Mouse (Mus musculus) gastrocnemius, adult 8-10 months (tissue): ENCODE results near the gene Yars. TPM values are rescaled to one million over a fixed set of nuclear protein-coding genes. Genes with fewer than 3 reads are reported as not detected.

ENCODE experiments used
- DNase-seq, 2 experiments: peaks; one replicate each; pipeline ENCODE4 v3.0.0; 2022; ENCODE audit warnings: low spot score in 2 of 2
- total RNA-seq, 4 experiments: library from RNA; stranded (reverse); gene quantifications; 2 replicates each; pipeline ENCODE4 v1.2.4; 2022

Gene Yars
- total RNA-seq, 4 experiments from 2014 or later, result 31.2 to 44.4 (median 35.3) TPM

DNA sequence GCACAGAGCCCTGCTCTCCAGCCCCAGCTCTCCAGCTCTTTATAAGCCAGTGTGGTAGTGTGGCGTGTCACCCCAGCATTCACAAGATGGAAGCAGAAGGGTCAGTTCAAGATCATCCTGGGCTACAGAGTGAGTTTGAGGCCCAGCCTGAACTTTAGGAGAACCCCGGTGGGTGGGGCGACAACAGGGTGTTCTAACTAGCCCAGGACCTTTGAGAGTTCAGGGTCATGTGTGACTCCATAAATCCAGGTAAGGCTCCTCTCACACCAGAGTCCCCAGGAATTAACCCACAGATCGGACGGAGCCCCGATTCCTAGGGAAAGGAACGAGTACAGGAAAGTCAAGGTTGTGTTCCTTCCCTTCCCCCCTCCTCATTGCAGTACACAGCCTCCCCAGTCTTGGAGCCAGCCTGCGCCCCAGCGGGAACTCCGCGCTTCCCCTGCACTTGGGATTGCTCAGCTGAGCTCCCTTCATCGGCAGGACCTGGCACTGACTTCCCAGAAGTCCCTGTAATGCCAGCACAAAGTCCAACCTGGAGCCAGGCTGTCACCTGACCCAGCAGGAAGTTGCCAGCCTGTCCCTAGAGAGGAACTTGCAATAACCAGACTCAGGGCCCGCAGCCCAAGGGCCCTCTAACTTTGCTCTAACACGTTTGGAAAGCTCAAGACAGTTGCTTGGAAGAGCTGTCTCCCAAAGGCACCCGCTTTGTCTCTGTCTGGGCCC, 61.4 kb downstream of the Yars start:
- no peak for DNase-seq

DNA sequence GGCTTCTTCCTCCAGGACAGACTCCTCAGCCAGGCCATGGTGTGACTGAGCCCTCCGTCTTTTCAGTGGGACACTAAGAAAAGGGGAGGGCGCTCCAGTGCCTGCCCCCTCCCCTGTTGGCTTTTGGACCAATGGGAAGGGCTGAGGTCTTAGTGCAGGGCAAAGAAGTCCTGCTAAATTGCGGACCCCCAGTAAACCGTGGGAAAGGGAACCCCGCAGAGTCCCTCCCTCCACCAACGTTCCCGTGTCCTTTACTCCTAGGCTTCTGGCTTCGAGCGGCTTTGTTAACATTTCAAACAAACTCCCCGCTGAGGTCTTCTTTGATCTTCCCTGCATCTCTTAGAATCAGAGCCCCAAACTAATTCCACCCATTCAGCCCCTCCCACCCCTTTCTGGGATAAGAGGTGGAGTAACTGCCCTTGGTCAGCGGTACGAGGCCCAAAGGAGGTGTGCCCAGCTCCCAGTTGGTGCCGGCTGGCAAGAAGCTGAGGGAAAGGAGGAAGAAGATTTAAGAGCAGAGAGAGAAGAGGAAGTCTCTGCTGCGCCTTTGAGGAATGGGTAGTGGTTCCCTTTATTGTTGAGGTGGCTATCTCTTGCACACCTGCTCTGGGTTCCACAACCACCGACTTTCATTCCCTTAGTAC, 62.0 kb downstream of the Yars start:
- no peak for DNase-seq

DNA sequence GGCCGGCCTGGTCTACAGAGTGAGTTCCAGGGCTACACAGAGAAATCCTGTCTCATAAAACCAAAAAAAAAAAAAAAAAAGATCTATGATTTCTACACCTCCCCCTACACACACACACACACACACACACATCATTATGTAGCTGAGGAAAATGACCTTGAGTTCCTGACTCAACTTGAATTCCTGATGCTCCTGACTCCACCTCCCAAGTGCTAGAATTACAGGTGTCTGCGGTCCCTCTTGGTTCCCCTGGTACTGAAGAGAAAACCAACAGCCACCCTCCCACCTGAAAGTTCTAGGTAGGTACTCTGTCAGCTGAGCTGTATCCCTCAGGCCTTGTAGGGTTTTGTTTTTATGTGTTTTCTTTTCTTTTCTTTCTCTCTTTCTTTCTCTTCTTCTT, 62.9 kb downstream of the Yars start:
- no peak for DNase-seq

DNA sequence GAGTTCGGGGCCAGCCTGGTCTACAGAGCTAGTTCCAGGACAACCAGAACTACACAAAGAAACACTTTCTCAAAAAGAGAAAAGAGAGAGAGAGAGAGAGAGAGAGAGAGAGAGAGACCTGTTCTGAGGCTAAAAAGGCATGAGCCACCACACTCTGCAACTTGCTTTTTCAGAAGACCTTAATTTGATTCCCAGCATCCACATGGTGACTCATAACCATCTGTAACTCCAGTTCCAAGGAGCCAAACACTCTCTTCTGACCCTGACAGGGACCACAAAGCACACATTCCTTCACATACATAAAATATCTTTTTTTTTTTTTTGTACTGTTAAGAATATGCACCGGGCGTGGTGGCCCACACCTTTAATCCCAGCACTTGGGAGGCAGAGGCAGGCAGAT, 65.0 kb downstream of the Yars start:
- no peak for DNase-seq

DNA sequence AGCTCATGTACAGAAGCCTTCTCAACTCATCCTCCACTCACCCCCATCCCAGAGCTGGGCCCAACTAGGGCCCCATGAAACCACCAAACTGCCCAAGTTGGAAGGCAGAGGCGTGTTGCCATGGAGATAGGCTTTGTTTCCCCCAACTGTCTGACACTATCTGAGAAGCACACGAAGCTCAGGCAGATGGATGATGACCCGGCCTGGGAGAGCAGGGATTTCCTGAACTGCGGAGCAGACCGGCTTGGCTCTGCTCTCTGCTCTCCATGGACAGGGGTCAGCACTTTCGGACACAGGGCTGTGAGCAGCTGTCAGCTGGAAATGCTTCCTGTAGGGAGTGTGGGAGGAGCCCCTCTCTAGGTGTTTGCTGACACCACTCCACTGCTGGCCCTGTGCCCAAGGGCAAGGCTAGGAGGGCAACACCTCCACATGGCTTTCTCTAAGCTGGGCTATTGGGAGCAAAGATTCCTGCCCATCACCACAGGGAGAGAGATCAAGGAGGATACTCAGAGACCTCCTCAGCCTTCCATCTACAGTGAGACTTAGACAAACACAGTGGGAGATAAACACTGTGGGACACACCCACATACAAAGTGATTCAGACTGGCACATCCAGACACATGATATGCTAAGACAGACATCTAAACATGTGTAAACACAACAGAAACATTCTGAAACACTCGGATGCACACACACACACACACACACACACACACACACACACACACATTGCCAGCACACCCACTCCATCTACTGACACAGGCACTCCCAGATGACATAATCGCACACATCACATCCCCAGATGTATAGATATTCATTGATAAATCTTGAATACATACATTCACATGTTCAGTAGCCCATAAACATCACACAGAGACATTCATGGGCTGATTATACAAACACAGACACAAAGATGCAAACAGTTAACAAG, 67.2 kb downstream of the Yars start:
- no peak for DNase-seq

DNA sequence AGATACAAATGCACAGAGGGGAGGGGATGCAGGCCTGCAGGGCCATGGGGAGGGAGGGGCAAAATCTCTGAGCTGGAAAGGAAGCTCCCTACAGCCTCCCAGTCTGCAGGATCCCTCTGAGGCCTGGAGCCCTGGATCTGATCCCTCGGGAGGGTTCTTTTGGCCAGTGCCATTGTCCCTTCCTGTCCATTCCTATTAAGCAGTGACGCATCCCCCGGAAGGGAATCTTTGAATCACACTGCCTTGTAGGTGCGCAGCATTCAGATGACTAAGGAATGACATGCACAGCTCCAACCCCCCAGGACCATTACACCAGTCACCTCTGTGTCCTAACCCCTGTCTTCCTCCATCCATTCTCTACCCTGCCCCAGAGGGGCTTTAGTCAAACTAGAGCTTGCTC, 69.5 kb downstream of the Yars start:
- DNase-seq, result no peak

DNA sequence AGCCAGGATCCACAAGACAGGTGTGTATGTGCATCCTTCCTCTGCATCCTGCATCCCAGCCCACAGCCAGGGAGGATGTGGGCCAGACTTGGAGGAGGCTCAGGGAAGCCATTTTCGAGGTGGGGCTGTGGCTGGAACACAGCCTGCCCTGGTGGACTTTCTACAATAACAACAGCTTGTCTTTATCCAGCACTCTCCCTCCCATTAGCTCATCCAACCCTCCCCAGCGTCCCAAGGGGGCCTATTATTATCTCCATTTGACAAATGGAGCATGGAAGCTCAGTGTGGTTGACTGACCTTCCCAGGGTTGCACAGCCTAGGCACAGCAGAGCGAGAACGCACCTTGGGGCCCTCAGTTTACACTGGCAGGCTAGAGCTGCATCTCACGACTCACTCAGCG, 71.1 kb downstream of the Yars start:
- no peak for DNase-seq

DNA sequence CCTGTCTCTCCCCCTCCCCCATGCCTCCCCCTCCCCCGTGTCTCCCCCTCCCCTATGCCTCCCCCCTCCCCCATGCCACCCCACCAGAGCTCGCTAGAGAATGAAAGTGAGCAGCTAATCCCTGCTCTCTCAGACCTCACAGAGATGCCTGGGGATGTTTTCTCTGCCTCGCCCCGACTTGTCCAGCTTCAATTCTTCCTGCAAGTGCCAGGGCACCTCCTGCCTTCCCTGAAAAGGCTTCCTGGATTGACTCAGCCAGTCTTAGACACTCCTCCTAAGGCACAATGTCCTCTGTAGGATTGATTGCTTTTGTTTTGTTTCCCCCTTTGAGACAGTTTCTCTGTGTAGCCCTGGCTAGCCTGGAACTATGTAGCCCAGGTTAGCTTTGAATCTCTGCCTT, 71.6 kb downstream of the Yars start, which contains the start of gene C77080:
TSS of gene C77080 (minus strand) at position 209 of the 400 bp plus-strand sequence.
- no peak for DNase-seq

DNA sequence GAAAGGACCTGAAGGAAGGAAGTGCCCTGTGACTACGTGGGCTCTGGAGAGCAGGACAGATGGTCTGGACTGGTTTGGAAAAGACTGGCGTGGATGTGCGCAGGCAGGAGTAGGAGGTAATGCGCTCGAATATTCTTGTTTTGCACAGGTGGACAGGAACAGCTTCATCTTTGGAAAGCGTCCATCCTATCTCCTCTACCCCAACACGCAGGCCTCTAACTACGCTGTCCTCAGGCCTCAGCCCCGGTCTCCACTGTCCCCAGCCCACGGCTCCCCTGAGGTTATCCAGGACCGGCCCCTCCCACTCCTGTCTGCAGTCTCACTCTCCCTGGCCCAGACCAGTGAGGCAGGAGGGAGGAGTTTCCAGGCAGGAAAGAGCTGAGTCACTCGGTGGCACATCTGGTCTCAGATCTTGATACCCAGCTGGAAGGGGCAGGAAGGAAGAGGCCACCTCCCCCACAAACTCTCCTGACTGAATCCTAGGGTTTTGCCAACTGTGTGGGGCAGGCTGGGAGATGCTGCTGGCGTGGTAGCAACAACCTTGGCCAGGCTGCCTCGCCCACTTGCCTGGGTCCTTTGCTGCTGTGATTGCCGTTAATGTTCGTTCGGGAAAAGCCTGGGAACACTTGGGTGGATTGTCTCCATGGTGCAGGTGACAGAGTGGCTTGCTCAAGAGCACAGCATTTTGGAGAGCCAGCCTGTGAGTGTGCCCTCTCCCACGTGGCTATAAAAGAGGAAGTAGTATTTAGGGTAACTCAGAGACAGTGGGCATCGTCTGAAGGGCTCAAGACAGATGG, 73.9 kb downstream of the Yars start:
- DNase-seq, result peak in 1 of 2 experiments; percentile 24

DNA sequence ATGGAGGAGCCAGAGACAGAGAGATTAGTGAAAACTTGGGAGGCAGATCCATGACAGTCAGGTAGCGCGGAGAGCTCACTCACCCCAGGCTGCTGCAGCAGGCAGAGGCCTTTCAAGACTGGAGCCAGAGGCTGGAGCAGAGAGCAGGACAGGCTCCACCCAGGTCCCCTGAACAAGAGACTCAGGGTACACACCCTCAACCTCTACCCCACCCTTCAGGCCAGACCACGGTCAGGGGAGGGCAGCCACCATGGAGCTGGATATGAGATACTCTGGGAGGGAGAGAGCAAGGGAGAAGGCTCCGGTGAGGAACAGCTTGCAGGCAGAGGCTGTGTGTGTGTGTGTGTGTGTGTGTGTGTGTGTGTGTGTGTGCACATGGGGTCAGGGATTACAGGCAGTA, 76.6 kb downstream of the Yars start:
- DNase-seq, result no peak

DNA sequence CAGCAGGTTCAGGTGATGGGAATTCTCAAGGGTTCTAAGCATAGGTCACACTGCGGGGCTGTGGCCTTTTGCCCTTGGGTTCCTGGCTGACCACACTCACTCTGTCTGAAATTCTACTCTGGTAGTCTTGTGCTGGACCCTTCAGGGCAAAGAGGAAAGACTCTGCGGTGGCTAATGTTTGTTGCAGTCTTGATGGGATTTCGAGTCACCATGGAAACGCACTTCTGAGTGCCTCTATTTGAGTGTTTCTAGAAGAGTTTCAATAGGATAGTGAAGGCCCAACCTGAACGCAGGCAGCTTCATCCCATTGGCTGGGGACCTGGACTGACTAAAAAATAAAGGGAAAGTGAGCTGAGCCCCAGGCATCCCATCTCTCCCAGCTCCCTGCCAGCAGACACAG, 77.3 kb downstream of the Yars start:
- DNase-seq, result no peak

DNA sequence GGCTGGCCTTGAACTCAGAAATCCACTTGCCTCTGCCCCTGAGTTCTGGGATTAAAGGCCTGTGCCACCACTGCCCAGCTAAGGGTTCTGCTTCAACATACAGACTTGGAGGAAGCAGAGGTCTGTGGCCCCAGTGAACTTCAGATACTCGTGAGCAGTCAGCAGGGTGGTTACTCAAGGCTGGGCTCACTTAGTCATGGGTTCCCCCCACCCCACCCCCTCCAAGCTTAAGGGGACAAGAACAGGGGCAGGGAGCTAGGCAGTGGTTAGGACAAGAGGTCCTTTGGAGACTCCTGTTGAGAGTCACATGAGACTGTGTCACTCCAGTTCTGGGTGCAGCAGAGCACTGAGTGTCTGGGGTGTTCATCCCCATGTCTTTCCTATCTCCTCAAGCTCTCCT, 79.1 kb downstream of the Yars start:
- DNase-seq, result no peak

Other genes with a start within 250 kb of the Yars start
- gene Azin2, start 227.3 kb upstream of the Yars start, total RNA-seq, result 1 to 10 TPM; 2.1 to 3.8 (median 2.7) TPM
- gene Ak2, start 197.8 kb upstream of the Yars start, total RNA-seq, result 10 to 100 TPM; 24.9 to 28.2 (median 26.3) TPM
- 10 to 100 TPM; 23.6 to 27.2 (median 25.0) TPM for gene Rnf19b, start 131.5 kb upstream of the Yars start, total RNA-seq
- not detected for gene Tmem54, start 84.2 kb upstream of the Yars start, total RNA-seq
- not detected for gene Hpca, start 67.7 kb upstream of the Yars start, total RNA-seq
- 10 to 100 TPM; 48.3 to 65.7 (median 58.5) TPM for gene Fndc5, start 52.8 kb upstream of the Yars start, total RNA-seq
- 1 to 10 TPM; 3.8 to 4.6 (median 4.4) TPM for gene S100pbp, start within 50 bp of the Yars start, total RNA-seq
- 1 to 10 TPM in 1 of 4 experiments, under 1 TPM in 3; 0.58 to 1.6 (median 0.75) TPM for gene C77080, start 71.6 kb downstream of the Yars start, total RNA-seq
- gene Sync, start 97.9 kb downstream of the Yars start, total RNA-seq, result 10 to 100 TPM; 46.1 to 56.7 (median 48.1) TPM
- gene Rbbp4, start 145.6 kb downstream of the Yars start, total RNA-seq, result 10 to 100 TPM; 35.5 to 40.8 (median 40.0) TPM
- gene Zbtb8os, start 145.9 kb downstream of the Yars start, total RNA-seq, result 10 to 100 TPM; 24.3 to 32.6 (median 26.6) TPM
- under 1 TPM; 0.48 to 0.79 (median 0.63) TPM for gene Zbtb8a, start 188.4 kb downstream of the Yars start, total RNA-seq